Mouse (Mus musculus): Measurements from ENCODE around the gene Fryl. TPM values are rescaled to one million over a fixed set of nuclear protein-coding genes. Genes with fewer than 3 reads are reported as not detected.

Fryl gene
- polyA plus RNA-seq, 1 experiment from 2014 or later: 46.2 TPM

DNA sequence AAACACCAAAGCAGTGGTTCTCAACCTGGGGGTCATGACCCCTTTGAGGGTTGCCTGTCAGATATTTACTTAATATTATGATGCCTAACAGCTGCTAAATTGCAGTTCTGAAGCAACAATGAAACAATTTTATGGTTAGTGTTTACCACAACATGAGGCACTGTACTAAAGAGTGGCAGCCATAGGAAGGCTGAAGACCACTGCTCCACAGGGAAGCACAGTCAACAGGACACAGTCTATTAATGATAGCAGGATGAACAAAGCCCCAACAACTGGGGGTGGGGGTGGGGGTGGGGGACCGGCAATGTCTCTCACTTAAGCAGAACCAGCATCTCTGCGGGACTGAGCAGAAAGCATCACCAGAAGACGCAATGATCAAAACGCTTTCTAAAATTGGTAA lies 80.1 kb downstream of the Fryl start:
- ATAC-seq (ENCODE audit: insufficient read depth): no peak
- Histone ChIP-seq H3K4me3 (replicated peaks) (no peak overlapping the region), H3K27me3 (no peaks in the 10 kb centered on the region), H3K4me1 (replicated peaks) (peaks cover 17% of the 10 kb centered on the region), H3K4me2 (no peak overlapping the region), H3K9ac (no peak overlapping the region), H3K36me3 (replicated peaks) (peaks cover 20% of the 10 kb centered on the region), H3K9me3 (replicated peaks) (no peaks in the 10 kb centered on the region), H3K27ac (replicated peaks) (no peak overlapping the region)
- 92% methylated on average over 4 of the region's 4 CpGs for WGBS (ENCODE audit: insufficient replicate concordance)

- WGBS (ENCODE audit: insufficient replicate concordance): 83% methylated on average over 12 of the region's 12 CpGs
- peaks cover 20% of the 10 kb centered on the region for H3K36me3 ChIP-seq (replicated peaks)
Measured at GRCm38 (mm10) chr5:73175377-73176147, 80.9 kb downstream of the Fryl start.

DNA sequence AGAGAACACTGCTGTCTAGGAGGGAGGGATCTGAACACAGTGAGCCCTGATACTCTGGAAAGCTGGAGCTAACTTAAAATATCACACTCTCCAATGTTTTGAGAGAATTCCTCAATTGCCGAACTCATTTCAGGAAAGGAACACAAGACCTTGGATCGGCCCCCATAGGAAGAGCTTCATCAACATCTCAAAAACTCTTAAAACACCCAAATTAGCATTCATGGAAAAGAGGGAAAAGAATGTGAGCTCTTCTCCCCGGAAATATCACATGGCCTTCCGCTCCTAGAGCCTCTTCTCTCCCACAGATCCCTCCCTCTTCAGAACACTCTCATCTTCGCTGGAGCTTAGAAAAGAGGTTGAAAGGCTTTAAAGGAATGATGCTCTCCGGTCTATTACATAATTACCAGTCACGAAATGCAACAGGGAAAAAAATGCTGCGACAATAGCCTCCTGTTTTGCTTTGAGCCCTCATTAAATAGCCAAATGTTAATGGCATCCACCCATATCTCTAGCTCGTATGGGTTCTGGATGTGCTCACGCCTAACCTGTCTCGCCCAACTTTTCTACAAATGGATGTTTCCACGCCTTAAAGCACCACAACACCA lies 84.4 kb downstream of the Fryl start:
- 79% methylated on average over 12 of the region's 12 CpGs for WGBS (ENCODE audit: insufficient replicate concordance)
- no peaks in the 10 kb centered on the region for H3K9me3 ChIP-seq (replicated peaks)

More at GRCm38 (mm10) chr5:73175377-73176147, 80.9 kb downstream of the Fryl start:
- H3K27ac ChIP-seq (replicated peaks): no peak overlapping the region
- H3K9me3 ChIP-seq (replicated peaks): no peaks in the 10 kb centered on the region
- no peaks in the 10 kb centered on the region for H3K27me3 ChIP-seq
- ATAC-seq (ENCODE audit: insufficient read depth): no peak
- no peak overlapping the region for H3K4me3 ChIP-seq (replicated peaks)
- peaks cover 24% of the 10 kb centered on the region for H3K4me1 ChIP-seq (replicated peaks)
- no peak overlapping the region for H3K9ac ChIP-seq
- H3K4me2 ChIP-seq: no peak overlapping the region

GRCm38 (mm10) chr5:73171203-73171602 lies 85.2 kb downstream of the Fryl start:
- Histone ChIP-seq H3K27ac (replicated peaks) (no peak overlapping the region), H3K4me2 (no peak overlapping the region), H3K27me3 (no peaks in the 10 kb centered on the region), H3K4me3 (replicated peaks) (no peak overlapping the region), H3K9ac (no peak overlapping the region), H3K9me3 (replicated peaks) (no peaks in the 10 kb centered on the region), H3K4me1 (replicated peaks) (peaks cover 44% of the 10 kb centered on the region), H3K36me3 (replicated peaks) (peaks cover 5% of the 10 kb centered on the region; the same call in 1 of the 2 replicates)
- 64% methylated on average over 1 of the region's 1 CpGs for WGBS (ENCODE audit: insufficient replicate concordance)
- no peak for ATAC-seq (ENCODE audit: insufficient read depth)

More for the DNA sequence above, 84.4 kb downstream of the Fryl start:
- Histone ChIP-seq H3K4me2 (no peak overlapping the region), H3K4me1 (replicated peaks) (peaks cover 44% of the 10 kb centered on the region), H3K9ac (no peak overlapping the region), H3K27me3 (no peaks in the 10 kb centered on the region), H3K4me3 (replicated peaks) (no peak overlapping the region), H3K27ac (replicated peaks) (no peak overlapping the region), H3K36me3 (replicated peaks) (peaks cover 5% of the 10 kb centered on the region; the same call in 1 of the 2 replicates)
- ATAC-seq (ENCODE audit: insufficient read depth): no peak

DNA sequence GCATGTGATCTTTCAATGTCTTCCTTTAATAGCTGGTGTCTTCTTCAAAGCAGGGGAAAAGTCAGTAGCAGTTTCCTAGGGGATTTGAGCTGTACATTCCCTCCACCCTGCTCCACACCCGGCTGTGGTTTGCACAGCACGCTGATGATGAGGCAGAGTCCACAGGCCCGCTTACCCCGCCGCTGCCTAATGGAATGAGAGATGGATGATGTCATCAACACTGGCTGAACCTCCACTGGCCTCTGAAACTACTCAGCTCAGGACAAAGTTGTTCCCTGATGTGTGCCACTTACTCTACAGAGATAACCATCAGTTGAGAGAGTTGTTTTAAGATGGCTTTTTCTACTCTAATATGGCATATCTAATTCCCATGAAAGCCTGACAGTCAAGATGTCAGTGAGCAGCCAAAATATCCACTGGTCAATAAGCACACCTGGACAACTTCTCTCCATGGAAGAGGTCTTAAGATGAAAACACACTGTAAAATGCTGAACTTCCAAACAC lies 87.6 kb downstream of the Fryl start:
- H3K4me3 ChIP-seq (replicated peaks): no peak overlapping the region
- peaks cover 38% of the 10 kb centered on the region for H3K4me1 ChIP-seq (replicated peaks)
- no peaks in the 10 kb centered on the region for H3K9me3 ChIP-seq (replicated peaks)
- H3K27me3 ChIP-seq: no peaks in the 10 kb centered on the region
- peaks cover 5% of the 10 kb centered on the region; the same call in 1 of the 2 replicates for H3K36me3 ChIP-seq (replicated peaks)
- H3K9ac ChIP-seq: no peak overlapping the region
- no peak overlapping the region for H3K4me2 ChIP-seq
- 54% methylated on average over 5 of the region's 5 CpGs for WGBS (ENCODE audit: insufficient replicate concordance)
- H3K27ac ChIP-seq (replicated peaks): no peak overlapping the region
- peak; percentile 57 for ATAC-seq (ENCODE audit: insufficient read depth)

GRCm38 (mm10) chr5:73167976-73168768 lies 88.2 kb downstream of the Fryl start:
- H3K36me3 ChIP-seq (replicated peaks): peaks cover 5% of the 10 kb centered on the region; the same call in 1 of the 2 replicates
- WGBS (ENCODE audit: insufficient replicate concordance): 89% methylated on average over 18 of the region's 18 CpGs
- H3K4me3 ChIP-seq (replicated peaks): no peak overlapping the region
- no peaks in the 10 kb centered on the region for H3K27me3 ChIP-seq
- no peak overlapping the region for H3K27ac ChIP-seq (replicated peaks)
- no peak overlapping the region for H3K9ac ChIP-seq
- H3K4me2 ChIP-seq: no peak overlapping the region
- peaks cover 38% of the 10 kb centered on the region for H3K4me1 ChIP-seq (replicated peaks)
- no peak for ATAC-seq (ENCODE audit: insufficient read depth)
- H3K9me3 ChIP-seq (replicated peaks): no peaks in the 10 kb centered on the region

- no peaks in the 10 kb centered on the region for H3K9me3 ChIP-seq (replicated peaks)
- H3K36me3 ChIP-seq (replicated peaks): peaks cover 5% of the 10 kb centered on the region; the same call in 1 of the 2 replicates
- no peak overlapping the region for H3K9ac ChIP-seq
- H3K4me2 ChIP-seq: no peak overlapping the region
- ATAC-seq (ENCODE audit: insufficient read depth): no peak
- WGBS (ENCODE audit: insufficient replicate concordance): 79% methylated on average over 6 of the region's 6 CpGs
- H3K27ac ChIP-seq (replicated peaks): no peak overlapping the region
- no peak overlapping the region for H3K4me3 ChIP-seq (replicated peaks)
- H3K27me3 ChIP-seq: no peaks in the 10 kb centered on the region
- H3K4me1 ChIP-seq (replicated peaks): peaks cover 12% of the 10 kb centered on the region
Measured at GRCm38 (mm10) chr5:73163970-73164369, 92.4 kb downstream of the Fryl start.

GRCm38 (mm10) chr5:73162492-73162891 lies 93.9 kb downstream of the Fryl start:
- H3K4me2 ChIP-seq: no peak overlapping the region
- 75% methylated on average over 2 of the region's 2 CpGs for WGBS (ENCODE audit: insufficient replicate concordance)
- ATAC-seq (ENCODE audit: insufficient read depth): no peak

DNA sequence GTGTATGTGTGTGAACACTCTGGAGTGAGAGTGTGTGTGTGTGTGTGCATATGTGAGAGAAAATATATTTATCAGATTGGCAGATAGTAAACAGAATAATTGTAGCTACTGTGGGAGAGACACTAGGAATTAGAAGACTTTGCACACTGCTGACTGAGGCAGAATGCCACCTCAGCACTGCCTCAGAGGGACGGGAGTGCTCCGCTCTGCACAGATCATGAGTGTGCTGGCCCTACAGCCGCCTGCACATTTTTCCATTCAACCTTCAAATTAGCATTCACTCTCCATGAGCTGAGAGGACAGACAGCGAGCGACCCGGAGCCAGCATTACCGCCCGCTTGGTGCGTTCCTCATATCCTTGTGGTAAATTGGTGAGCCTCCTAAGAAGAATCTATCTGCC lies 96.0 kb downstream of the Fryl start:
- H3K27ac ChIP-seq (replicated peaks): no peak overlapping the region
- no peak overlapping the region for H3K9ac ChIP-seq
- ATAC-seq (ENCODE audit: insufficient read depth): no peak
- H3K27me3 ChIP-seq: no peaks in the 10 kb centered on the region
- no peaks in the 10 kb centered on the region for H3K36me3 ChIP-seq (replicated peaks)
- H3K4me1 ChIP-seq (replicated peaks): peaks cover 22% of the 10 kb centered on the region
- no peak overlapping the region for H3K4me2 ChIP-seq
- 95% methylated on average over 9 of the region's 9 CpGs for WGBS (ENCODE audit: insufficient replicate concordance)
- H3K4me3 ChIP-seq (replicated peaks): no peak overlapping the region
- no peaks in the 10 kb centered on the region for H3K9me3 ChIP-seq (replicated peaks)

More at GRCm38 (mm10) chr5:73162492-73162891, 93.9 kb downstream of the Fryl start:
- H3K9me3 ChIP-seq (replicated peaks): no peaks in the 10 kb centered on the region
- H3K4me3 ChIP-seq (replicated peaks): no peak overlapping the region
- peaks cover 8% of the 10 kb centered on the region for H3K4me1 ChIP-seq (replicated peaks)
- H3K36me3 ChIP-seq (replicated peaks): no peaks in the 10 kb centered on the region
- no peak overlapping the region for H3K27ac ChIP-seq (replicated peaks)
- no peak overlapping the region for H3K9ac ChIP-seq
- H3K27me3 ChIP-seq: no peaks in the 10 kb centered on the region

DNA sequence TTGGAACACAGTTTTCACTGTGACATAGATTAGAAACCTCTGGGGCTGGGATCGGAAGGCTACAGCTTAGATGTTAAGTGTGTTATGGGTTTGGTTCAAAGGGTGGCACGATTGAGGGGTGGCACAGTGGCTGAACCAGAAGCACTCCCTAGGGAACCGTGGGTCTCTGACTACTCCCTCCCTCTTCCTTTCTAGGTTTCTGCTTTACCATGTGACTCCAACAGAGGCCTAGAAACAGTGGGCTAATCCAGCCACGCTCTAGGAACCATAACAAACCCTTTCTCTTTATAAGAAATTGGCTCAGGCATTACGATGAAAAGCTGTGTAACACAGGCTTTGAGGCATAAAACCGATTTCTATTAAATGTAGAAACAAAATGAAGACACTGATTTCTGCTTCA lies 98.9 kb downstream of the Fryl start:
- ATAC-seq (ENCODE audit: insufficient read depth): no peak
- H3K27ac ChIP-seq (replicated peaks): no peak overlapping the region
- no peaks in the 10 kb centered on the region for H3K27me3 ChIP-seq
- H3K9me3 ChIP-seq (replicated peaks): no peaks in the 10 kb centered on the region
- no peak overlapping the region for H3K9ac ChIP-seq
- H3K4me2 ChIP-seq: no peak overlapping the region
- 80% methylated on average over 6 of the region's 6 CpGs for WGBS (ENCODE audit: insufficient replicate concordance)
- H3K4me3 ChIP-seq (replicated peaks): no peak overlapping the region
- H3K36me3 ChIP-seq (replicated peaks): no peaks in the 10 kb centered on the region
- peaks cover 22% of the 10 kb centered on the region for H3K4me1 ChIP-seq (replicated peaks)

GRCm38 (mm10) chr5:73157009-73157408 lies 99.4 kb downstream of the Fryl start:
- Histone ChIP-seq H3K27ac (replicated peaks) (no peak overlapping the region), H3K4me3 (replicated peaks) (no peak overlapping the region), H3K27me3 (no peaks in the 10 kb centered on the region), H3K9ac (no peak overlapping the region), H3K4me2 (no peak overlapping the region), H3K36me3 (replicated peaks) (no peaks in the 10 kb centered on the region), H3K4me1 (replicated peaks) (peaks cover 22% of the 10 kb centered on the region), H3K9me3 (replicated peaks) (no peaks in the 10 kb centered on the region)
- WGBS (ENCODE audit: insufficient replicate concordance): 58% methylated on average over 5 of the region's 5 CpGs
- ATAC-seq (ENCODE audit: insufficient read depth): 0 out of 2 replicates have a peak, but pooled peaks have one; percentile 9
